Mouse (Mus musculus): ENCODE results near the gene Ppp1r9b. TPM values are rescaled to one million over a fixed set of nuclear protein-coding genes. Genes with fewer than 3 reads are reported as not detected.

Ppp1r9b gene
- 30.7 and 37.0 TPM in 2 replicates for polyA plus RNA-seq (2021; fragmentation: Nextera tagmentation)
- long read RNA-seq, experiment 1, partial matches to known transcripts: 69 of 71 reads
- long read RNA-seq, experiment 1, other reads (novel, unspliced or antisense): 2 of 71 reads
- long read RNA-seq, experiment 2, full-length matches to known transcripts: 23 of 111 reads
- long read RNA-seq, experiment 2, partial matches to known transcripts: 85 of 111 reads
- long read RNA-seq, experiment 2, other reads (novel, unspliced or antisense): 3 of 111 reads

GRCm38 (mm10) chr11:94990749-94991577 is at the start of gene Ppp1r9b:
TSS of gene Ppp1r9b (plus strand) at chr11:94991035.

GRCm38 (mm10) chr11:94967419-94967818 is 23.4 kb upstream of the Ppp1r9b start, which contains the start of gene Hils1:
TSS of gene Hils1 (plus strand) at chr11:94967593.

DNA sequence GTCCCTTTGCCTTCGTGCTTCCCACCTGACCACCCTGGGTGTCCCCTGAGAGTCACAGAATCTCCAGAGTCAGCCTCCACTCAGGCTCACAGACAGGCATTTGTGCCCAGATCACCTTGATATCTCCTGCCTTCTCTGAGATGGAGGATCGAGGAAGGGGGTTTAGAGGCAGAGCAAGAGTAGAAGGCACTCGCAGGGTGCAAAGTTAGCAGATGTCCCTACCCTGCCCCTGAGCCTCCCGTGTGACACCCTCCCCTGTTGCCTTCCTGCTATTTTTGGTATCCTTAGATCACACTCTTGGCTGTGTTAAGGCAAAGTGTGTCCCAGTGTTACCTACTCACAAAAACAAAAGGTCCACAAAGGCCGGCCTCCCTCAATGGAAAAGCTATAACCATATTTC is 14.6 kb upstream of the Ppp1r9b start, which contains the start of gene Sgca:
Sgca (minus strand) TSS at position 129 of the 400 bp plus-strand sequence.

GRCm38 (mm10) chr11:95009629-95010014 is 18.8 kb downstream of the Ppp1r9b start, which contains the start of gene Samd14:
TSS of gene Samd14 (plus strand) at chr11:95009879.

DNA sequence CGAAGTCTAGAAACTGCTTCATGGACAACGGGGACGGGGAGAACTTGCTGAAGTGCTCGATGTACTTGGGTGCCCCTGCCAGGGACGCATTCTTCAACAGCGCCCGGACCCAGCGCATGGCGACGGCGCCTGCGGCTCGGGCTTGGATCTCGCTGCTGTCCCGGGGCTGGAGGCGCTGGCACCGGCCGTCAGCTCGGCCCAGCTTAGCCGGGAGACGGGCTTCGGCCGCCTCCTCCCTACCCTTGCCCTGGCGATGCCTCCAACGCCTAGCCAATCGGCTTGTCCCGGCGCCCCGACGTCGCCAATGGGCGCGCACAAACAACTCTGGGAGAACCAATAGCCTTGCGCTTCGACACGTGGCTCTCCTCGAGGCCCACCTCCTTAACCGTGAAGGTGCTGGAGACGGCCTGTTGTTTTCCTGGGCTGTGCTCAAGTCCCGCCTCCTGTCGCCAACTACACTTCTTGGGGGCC is 50.3 kb downstream of the Ppp1r9b start, which contains the start of gene Pdk2:
Pdk2 (minus strand) TSS at position 216 of the 471 bp plus-strand sequence.

Other genes starting within 250 kb of the Ppp1r9b start
- gene Cdc34b, start 249.3 kb upstream of the Ppp1r9b start, polyA plus RNA-seq (2021; fragmentation: Nextera tagmentation): not detected in 2 replicates
- not detected in 2 replicates for gene Tmem92, start 208.3 kb upstream of the Ppp1r9b start, polyA plus RNA-seq (2021; fragmentation: Nextera tagmentation)
- 0.90 and 1.4 TPM in 2 replicates for gene Col1a1, start 54.8 kb upstream of the Ppp1r9b start, polyA plus RNA-seq (2021; fragmentation: Nextera tagmentation)
- gene Hils1, start 23.4 kb upstream of the Ppp1r9b start, polyA plus RNA-seq (2021; fragmentation: Nextera tagmentation): not detected in 2 replicates
- 0.40 and 0.46 TPM in 2 replicates for gene Sgca, start 14.7 kb upstream of the Ppp1r9b start, polyA plus RNA-seq (2021; fragmentation: Nextera tagmentation)
- 13.5 and 16.5 TPM in 2 replicates for gene Samd14, start 18.8 kb downstream of the Ppp1r9b start, polyA plus RNA-seq (2021; fragmentation: Nextera tagmentation)
- gene Pdk2, start 50.3 kb downstream of the Ppp1r9b start, polyA plus RNA-seq (2021; fragmentation: Nextera tagmentation): 129 and 142 TPM in 2 replicates
- gene Itga3, start 85.8 kb downstream of the Ppp1r9b start, polyA plus RNA-seq (2021; fragmentation: Nextera tagmentation): 2.1 and 2.3 TPM in 2 replicates
- not detected in 2 replicates for gene Dlx3, start 129.1 kb downstream of the Ppp1r9b start, polyA plus RNA-seq (2021; fragmentation: Nextera tagmentation)
- gene Dlx4, start 155.2 kb downstream of the Ppp1r9b start, polyA plus RNA-seq (2021; fragmentation: Nextera tagmentation): 0.10 and 0.50 TPM in 2 replicates